Mouse (Mus musculus): ENCODE measurements at regions not wholly inside any gene's neighbourhood (a gene's known extent, or its start where the extent isn't known, plus 50 kb on each side); places are given as distances from the start of the nearest gene placed in this dataset.

GRCm38 (mm10) chr16:71724898-71725297 is 583.2 kb upstream of the Robo1 start:
- Histone ChIP-seq H3K27me3 (ENCODE audit: control insufficient read depth, insufficient read depth, low read length) (no peaks in the 10 kb centered on the region), H3K4me2 (ENCODE audit: low read depth, low read length, severe bottlenecking) (no peak overlapping the region), H3K9me3 (ENCODE audit: control insufficient read depth, low read length) (no peaks in the 10 kb centered on the region), H3K4me3 (ENCODE audit: low read depth, low read length) (no peak overlapping the region), H3K36me3 (ENCODE audit: control insufficient read depth, insufficient read depth, low read length) (no peaks in the 10 kb centered on the region), H3K4me1 (replicated peaks; ENCODE audit: control insufficient read depth, insufficient read depth, low read length) (no peaks in the 10 kb centered on the region), H3K9ac (ENCODE audit: low read length) (no peak overlapping the region), H3K27ac (ENCODE audit: low read depth, low read length) (no peak overlapping the region)
- DNase-seq (ENCODE audit: low spot score) (no peak), ATAC-seq (replicated peaks; ENCODE audit: low FRiP score) (0 out of 2 replicates have a peak, but pooled peaks have one; percentile 33)
- 86% methylated on average over 2 of the region's 2 CpGs for WGBS

DNA sequence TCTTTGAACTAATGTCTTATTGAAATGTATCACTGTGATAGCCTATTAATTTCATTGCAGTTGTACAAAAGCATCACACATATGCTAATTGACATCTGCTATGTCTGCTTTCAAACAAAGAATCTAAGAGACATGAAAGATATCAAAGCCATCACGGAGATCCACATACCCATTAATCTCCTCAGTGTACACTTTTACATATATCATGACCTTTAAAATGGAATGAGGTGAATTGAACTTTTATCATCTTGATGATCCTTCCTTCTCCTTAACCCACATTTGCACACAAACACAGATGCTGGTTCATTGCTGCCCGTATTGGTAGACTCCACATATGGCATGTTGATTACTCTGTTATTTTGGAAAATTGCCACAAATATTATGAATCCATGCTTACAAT is 570.2 kb upstream of the Robo1 start:
- Histone ChIP-seq H3K27me3 (ENCODE audit: control insufficient read depth, insufficient read depth, low read length) (no peaks in the 10 kb centered on the region), H3K9me3 (ENCODE audit: control insufficient read depth, low read length) (no peaks in the 10 kb centered on the region), H3K9ac (ENCODE audit: low read length) (no peak overlapping the region), H3K4me1 (replicated peaks; ENCODE audit: control insufficient read depth, insufficient read depth, low read length) (no peaks in the 10 kb centered on the region), H3K27ac (ENCODE audit: low read depth, low read length) (no peak overlapping the region), H3K36me3 (ENCODE audit: control insufficient read depth, insufficient read depth, low read length) (no peaks in the 10 kb centered on the region), H3K4me3 (ENCODE audit: low read depth, low read length) (no peak overlapping the region), H3K4me2 (ENCODE audit: low read depth, low read length, severe bottlenecking) (no peak overlapping the region)
- WGBS = 87% methylated on average over 2 of the region's 2 CpGs
- DNase-seq (ENCODE audit: low spot score) (no peak), ATAC-seq (replicated peaks; ENCODE audit: low FRiP score) (no peak)

DNA sequence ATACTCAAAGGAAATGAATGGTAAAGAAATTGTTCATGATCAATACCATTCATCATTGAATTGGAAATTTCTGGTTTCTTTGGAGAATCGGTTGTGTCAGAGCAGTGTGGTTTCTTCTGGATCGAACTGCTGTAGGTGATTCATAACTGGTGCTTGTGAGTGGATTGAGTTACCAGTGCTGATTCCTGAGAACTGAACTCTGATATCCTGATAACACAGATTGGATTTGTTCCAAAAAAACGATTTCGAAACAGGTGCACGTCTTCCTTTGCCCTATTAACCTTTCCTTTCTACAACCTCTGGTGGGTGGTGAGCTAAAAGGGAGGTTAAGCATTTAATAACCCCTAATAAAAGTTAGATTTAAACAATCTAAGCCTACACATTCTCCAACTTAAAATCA is 569.0 kb upstream of the Robo1 start:
- no peak overlapping the region for H3K27ac ChIP-seq (ENCODE audit: low read depth, low read length)
- no peak overlapping the region for H3K9ac ChIP-seq (ENCODE audit: low read length)
- no peaks in the 10 kb centered on the region for H3K4me1 ChIP-seq (replicated peaks; ENCODE audit: control insufficient read depth, insufficient read depth, low read length)
- H3K4me3 ChIP-seq (ENCODE audit: low read depth, low read length) = no peak overlapping the region
- no peak overlapping the region for H3K4me2 ChIP-seq (ENCODE audit: low read depth, low read length, severe bottlenecking)
- no peak for DNase-seq (ENCODE audit: low spot score)
- 91% methylated on average over 5 of the region's 5 CpGs for WGBS
- no peaks in the 10 kb centered on the region for H3K36me3 ChIP-seq (ENCODE audit: control insufficient read depth, insufficient read depth, low read length)
- H3K9me3 ChIP-seq (ENCODE audit: control insufficient read depth, low read length) = no peaks in the 10 kb centered on the region
- no peaks in the 10 kb centered on the region for H3K27me3 ChIP-seq (ENCODE audit: control insufficient read depth, insufficient read depth, low read length)
- no peak for ATAC-seq (replicated peaks; ENCODE audit: low FRiP score)

DNA sequence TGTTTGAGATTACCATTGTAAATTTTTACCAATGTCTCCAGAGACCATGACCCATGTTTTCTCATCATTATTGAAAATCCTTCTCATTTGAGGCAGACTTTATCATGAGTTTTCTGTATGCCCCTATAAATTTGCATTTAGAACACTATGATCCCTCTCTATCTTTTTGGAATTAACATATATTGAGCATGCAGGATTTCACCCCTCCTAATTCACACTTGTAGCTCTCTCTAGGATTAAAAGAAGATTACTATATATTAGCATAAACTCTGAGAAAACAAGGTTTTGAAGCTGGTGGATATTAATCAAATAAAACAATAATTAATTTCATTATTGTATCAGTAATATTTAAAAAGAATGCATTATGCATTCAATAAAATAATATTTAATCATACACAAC is 527.2 kb upstream of the Robo1 start:
- Histone ChIP-seq H3K9ac (ENCODE audit: low read length) (no peak overlapping the region), H3K9me3 (ENCODE audit: control insufficient read depth, low read length) (no peaks in the 10 kb centered on the region), H3K27me3 (ENCODE audit: control insufficient read depth, insufficient read depth, low read length) (no peaks in the 10 kb centered on the region), H3K4me2 (ENCODE audit: low read depth, low read length, severe bottlenecking) (no peak overlapping the region), H3K27ac (ENCODE audit: low read depth, low read length) (no peak overlapping the region), H3K36me3 (ENCODE audit: control insufficient read depth, insufficient read depth, low read length) (no peaks in the 10 kb centered on the region), H3K4me1 (replicated peaks; ENCODE audit: control insufficient read depth, insufficient read depth, low read length) (no peaks in the 10 kb centered on the region), H3K4me3 (ENCODE audit: low read depth, low read length) (no peak overlapping the region)
- DNase-seq (ENCODE audit: low spot score) (no peak), ATAC-seq (replicated peaks; ENCODE audit: low FRiP score) (no peak)

DNA sequence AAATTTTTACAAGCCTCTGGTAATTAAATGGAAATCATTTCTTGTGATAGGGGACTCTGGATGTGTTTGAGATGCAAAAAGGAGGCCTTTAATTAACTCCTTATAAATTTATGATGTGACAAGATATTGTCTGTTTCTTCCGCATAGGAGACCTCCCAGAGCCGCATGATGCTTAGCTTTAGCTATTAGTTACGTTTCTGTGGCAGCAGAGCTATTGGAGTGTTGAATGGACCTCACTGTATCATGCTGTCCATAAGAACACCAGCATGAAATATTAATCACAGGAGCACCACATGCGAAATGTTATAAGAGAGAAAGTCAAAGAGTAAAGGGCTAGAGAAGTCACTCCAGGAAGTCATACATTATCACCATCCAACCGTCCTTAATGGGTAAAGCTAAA is 495.3 kb upstream of the Robo1 start:
- Histone ChIP-seq H3K27ac (ENCODE audit: low read depth, low read length) (no peak overlapping the region), H3K9ac (ENCODE audit: low read length) (no peak overlapping the region), H3K4me3 (ENCODE audit: low read depth, low read length) (no peak overlapping the region), H3K27me3 (ENCODE audit: control insufficient read depth, insufficient read depth, low read length) (no peaks in the 10 kb centered on the region), H3K9me3 (ENCODE audit: control insufficient read depth, low read length) (no peaks in the 10 kb centered on the region), H3K4me1 (replicated peaks; ENCODE audit: control insufficient read depth, insufficient read depth, low read length) (no peaks in the 10 kb centered on the region), H3K4me2 (ENCODE audit: low read depth, low read length, severe bottlenecking) (no peak overlapping the region), H3K36me3 (ENCODE audit: control insufficient read depth, insufficient read depth, low read length) (no peaks in the 10 kb centered on the region)
- no peak for DNase-seq (ENCODE audit: low spot score)
- WGBS = 84% methylated on average over 5 of the region's 5 CpGs
- ATAC-seq (replicated peaks; ENCODE audit: low FRiP score) = no peak

GRCm38 (mm10) chr16:71835325-71835724 is 472.8 kb upstream of the Robo1 start:
- Histone ChIP-seq H3K9ac (ENCODE audit: low read length) (no peak overlapping the region), H3K27ac (ENCODE audit: low read depth, low read length) (no peak overlapping the region), H3K9me3 (ENCODE audit: control insufficient read depth, low read length) (no peaks in the 10 kb centered on the region), H3K4me1 (replicated peaks; ENCODE audit: control insufficient read depth, insufficient read depth, low read length) (no peaks in the 10 kb centered on the region), H3K27me3 (ENCODE audit: control insufficient read depth, insufficient read depth, low read length) (no peaks in the 10 kb centered on the region), H3K4me3 (ENCODE audit: low read depth, low read length) (no peak overlapping the region), H3K36me3 (ENCODE audit: control insufficient read depth, insufficient read depth, low read length) (no peaks in the 10 kb centered on the region), H3K4me2 (ENCODE audit: low read depth, low read length, severe bottlenecking) (no peak overlapping the region)
- ATAC-seq (replicated peaks; ENCODE audit: low FRiP score) = no peak
- no peak for DNase-seq (ENCODE audit: low spot score)
- 75% methylated on average over 2 of the region's 2 CpGs for WGBS

DNA sequence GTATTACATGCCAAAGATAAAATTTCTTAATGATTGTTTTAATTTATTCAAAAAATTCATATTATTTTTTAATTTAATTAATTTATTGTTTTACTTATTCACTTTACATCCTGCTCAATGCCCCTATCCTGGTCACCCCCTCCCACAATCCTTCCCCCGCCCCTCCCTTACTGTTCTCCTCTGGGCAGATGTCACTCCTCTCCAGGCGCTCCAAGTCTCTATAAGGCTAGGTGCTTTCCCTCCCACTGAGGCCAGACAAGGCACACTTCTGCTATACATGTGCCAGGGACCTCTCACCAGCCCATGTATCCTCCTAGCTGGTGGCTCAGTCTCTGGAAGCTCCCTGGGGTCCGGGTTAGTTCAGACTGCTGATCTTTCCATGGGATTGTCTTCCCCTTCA is 458.0 kb upstream of the Robo1 start:
- Histone ChIP-seq H3K9ac (ENCODE audit: low read length) (no peak overlapping the region), H3K27me3 (ENCODE audit: control insufficient read depth, insufficient read depth, low read length) (no peaks in the 10 kb centered on the region), H3K27ac (ENCODE audit: low read depth, low read length) (no peak overlapping the region), H3K9me3 (ENCODE audit: control insufficient read depth, low read length) (no peaks in the 10 kb centered on the region), H3K4me2 (ENCODE audit: low read depth, low read length, severe bottlenecking) (no peak overlapping the region), H3K4me1 (replicated peaks; ENCODE audit: control insufficient read depth, insufficient read depth, low read length) (no peaks in the 10 kb centered on the region), H3K4me3 (ENCODE audit: low read depth, low read length) (no peak overlapping the region), H3K36me3 (ENCODE audit: control insufficient read depth, insufficient read depth, low read length) (no peaks in the 10 kb centered on the region)
- 86% methylated on average over 3 of the region's 3 CpGs for WGBS
- DNase-seq (ENCODE audit: low spot score) = no peak
- 0 out of 2 replicates have a peak, but pooled peaks have one; percentile 27 for ATAC-seq (replicated peaks; ENCODE audit: low FRiP score)

- 84% methylated on average over 3 of the region's 3 CpGs for WGBS
Observed at GRCm38 (mm10) chr16:71851590-71852190, 456.4 kb upstream of the Robo1 start.

DNA sequence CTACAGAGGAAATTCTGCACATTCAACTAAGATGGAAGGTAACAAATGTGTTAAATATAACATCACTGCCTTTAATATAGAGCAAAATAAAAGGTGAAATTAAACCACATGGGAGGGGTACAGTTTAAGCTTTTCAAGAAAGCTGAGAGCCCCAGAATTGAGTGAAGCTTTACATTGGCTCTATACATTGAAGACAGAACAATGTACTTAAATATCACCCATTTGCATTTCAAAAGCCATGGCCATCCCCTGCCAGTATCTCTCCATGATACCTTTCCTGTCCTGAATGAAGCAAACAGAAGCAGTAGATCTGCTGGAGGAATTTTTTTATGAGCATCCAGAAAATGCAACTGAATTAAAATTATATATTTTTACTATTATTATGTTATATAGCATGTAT is 450.2 kb upstream of the Robo1 start:
- no peaks in the 10 kb centered on the region for H3K36me3 ChIP-seq (ENCODE audit: control insufficient read depth, insufficient read depth, low read length)
- H3K27me3 ChIP-seq (ENCODE audit: control insufficient read depth, insufficient read depth, low read length) = no peaks in the 10 kb centered on the region
- H3K9me3 ChIP-seq (ENCODE audit: control insufficient read depth, low read length) = no peaks in the 10 kb centered on the region
- ATAC-seq (replicated peaks; ENCODE audit: low FRiP score) (no peak), DNase-seq (ENCODE audit: low spot score) (no peak)
- no peak overlapping the region for H3K27ac ChIP-seq (ENCODE audit: low read depth, low read length)
- H3K4me2 ChIP-seq (ENCODE audit: low read depth, low read length, severe bottlenecking) = no peak overlapping the region
- H3K4me1 ChIP-seq (replicated peaks; ENCODE audit: control insufficient read depth, insufficient read depth, low read length) = no peaks in the 10 kb centered on the region
- H3K9ac ChIP-seq (ENCODE audit: low read length) = no peak overlapping the region
- H3K4me3 ChIP-seq (ENCODE audit: low read depth, low read length) = no peak overlapping the region

More at GRCm38 (mm10) chr16:71851590-71852190, 456.4 kb upstream of the Robo1 start:
- Histone ChIP-seq H3K9me3 (ENCODE audit: control insufficient read depth, low read length) (no peaks in the 10 kb centered on the region), H3K36me3 (ENCODE audit: control insufficient read depth, insufficient read depth, low read length) (no peaks in the 10 kb centered on the region), H3K4me2 (ENCODE audit: low read depth, low read length, severe bottlenecking) (no peak overlapping the region), H3K9ac (ENCODE audit: low read length) (no peak overlapping the region), H3K4me3 (ENCODE audit: low read depth, low read length) (no peak overlapping the region), H3K27me3 (ENCODE audit: control insufficient read depth, insufficient read depth, low read length) (no peaks in the 10 kb centered on the region), H3K4me1 (replicated peaks; ENCODE audit: control insufficient read depth, insufficient read depth, low read length) (no peaks in the 10 kb centered on the region), H3K27ac (ENCODE audit: low read depth, low read length) (no peak overlapping the region)
- DNase-seq (ENCODE audit: low spot score) (no peak), ATAC-seq (replicated peaks; ENCODE audit: low FRiP score) (no peak)
